Mouse (Mus musculus) heart, embryonic 14.5 days (tissue): ENCODE measurements around the gene Zfp111. TPM values are rescaled to one million over a fixed set of nuclear protein-coding genes. Genes with fewer than 3 reads are reported as not detected.

Source experiments
- polyA plus RNA-seq: library from polyadenylated mRNA; unstranded; fragments of >200 nt; fragmentation: Nextera tagmentation; extraction: Ambion mirVana; gene quantifications from 2 replicates; pipeline ENCODE4 v1.2.1, GENCODE M21; 2014

The Zfp111 gene
- polyA plus RNA-seq, 1 experiment from 2014 or later, result 7.1 TPM

Other genes with a start within 250 kb of the Zfp111 start
- gene Vmn1r181, start 236.8 kb downstream of the Zfp111 start, polyA plus RNA-seq, result not detected in 2 replicates
- not detected in 2 replicates for gene V1rd19, start 209.8 kb downstream of the Zfp111 start, polyA plus RNA-seq
- not detected in 2 replicates for gene Vmn1r183, start 158.2 kb downstream of the Zfp111 start, polyA plus RNA-seq
- 13.5 and 14.8 TPM in 2 replicates for gene Zfp180, start 129.5 kb downstream of the Zfp111 start, polyA plus RNA-seq
- 5.3 and 5.6 TPM in 2 replicates for gene Zfp112, start 99.1 kb downstream of the Zfp111 start, polyA plus RNA-seq
- gene Zfp235, start 77.3 kb downstream of the Zfp111 start, polyA plus RNA-seq, result 8.7 and 9.3 TPM in 2 replicates
- gene Zfp114, start 36.4 kb downstream of the Zfp111 start, polyA plus RNA-seq, result 3.2 and 3.3 TPM in 2 replicates
- 2.3 and 3.4 TPM in 2 replicates for gene Zfp109, start 26.1 kb upstream of the Zfp111 start, polyA plus RNA-seq
- gene Zfp108, start 43.4 kb upstream of the Zfp111 start, polyA plus RNA-seq, result 2.2 and 2.5 TPM in 2 replicates
- 5.0 and 6.5 TPM in 2 replicates for gene Zfp93, start 59.0 kb upstream of the Zfp111 start, polyA plus RNA-seq
- 12.9 and 15.9 TPM in 2 replicates for gene Zfp61, start 89.8 kb upstream of the Zfp111 start, polyA plus RNA-seq
- gene Zfp94, start 105.2 kb upstream of the Zfp111 start, polyA plus RNA-seq, result 4.5 and 6.3 TPM in 2 replicates
- not detected in 2 replicates for gene Tescl, start 122.5 kb upstream of the Zfp111 start, polyA plus RNA-seq
- not detected in 2 replicates for gene Lypd5, start 137.8 kb upstream of the Zfp111 start, polyA plus RNA-seq
- gene Kcnn4, start 158.8 kb upstream of the Zfp111 start, polyA plus RNA-seq, result 1.4 and 1.8 TPM in 2 replicates
- gene Smg9, start 188.2 kb upstream of the Zfp111 start, polyA plus RNA-seq, result 18.4 and 20.7 TPM in 2 replicates
- not detected in 2 replicates for gene Irgc1, start 240.9 kb upstream of the Zfp111 start, polyA plus RNA-seq